Mouse (Mus musculus) retina, postnatal 7 days (tissue): Measurements from ENCODE around the gene Mrpl28.

ENCODE experiments used
- DNase-seq: peaks from one replicate; pipeline ENCODE4 v3.0.0-alpha.2; 2012; ENCODE audit warnings: low read depth, low spot score

Mrpl28 gene

DNA sequence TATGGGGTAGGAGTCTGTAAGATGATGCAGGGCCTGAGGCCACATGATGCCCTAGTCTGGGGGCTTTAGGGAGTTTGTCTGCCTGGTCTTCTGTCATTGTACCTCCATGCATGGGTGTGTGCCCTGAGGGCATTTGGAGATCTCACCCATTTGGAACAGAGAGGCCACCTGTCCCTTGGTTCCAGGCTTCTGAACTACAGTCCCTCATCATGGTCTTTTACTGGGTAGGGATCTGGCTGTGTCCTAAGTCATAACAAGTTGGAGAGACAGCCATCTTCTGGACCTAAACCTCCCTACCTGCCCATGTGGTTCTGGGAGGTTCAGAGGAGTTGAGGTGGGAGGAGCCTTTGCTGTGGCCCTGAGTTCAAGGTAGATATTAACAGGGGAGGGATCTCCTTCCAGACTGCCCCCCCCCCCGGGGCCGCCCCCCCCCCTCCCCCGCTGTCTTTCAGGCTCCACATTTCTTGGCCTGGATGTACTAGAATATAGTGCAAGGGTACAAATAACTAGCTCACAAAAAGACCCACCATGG, 7.3 kb upstream of the Mrpl28 start:
- DNase-seq = no peak

DNA sequence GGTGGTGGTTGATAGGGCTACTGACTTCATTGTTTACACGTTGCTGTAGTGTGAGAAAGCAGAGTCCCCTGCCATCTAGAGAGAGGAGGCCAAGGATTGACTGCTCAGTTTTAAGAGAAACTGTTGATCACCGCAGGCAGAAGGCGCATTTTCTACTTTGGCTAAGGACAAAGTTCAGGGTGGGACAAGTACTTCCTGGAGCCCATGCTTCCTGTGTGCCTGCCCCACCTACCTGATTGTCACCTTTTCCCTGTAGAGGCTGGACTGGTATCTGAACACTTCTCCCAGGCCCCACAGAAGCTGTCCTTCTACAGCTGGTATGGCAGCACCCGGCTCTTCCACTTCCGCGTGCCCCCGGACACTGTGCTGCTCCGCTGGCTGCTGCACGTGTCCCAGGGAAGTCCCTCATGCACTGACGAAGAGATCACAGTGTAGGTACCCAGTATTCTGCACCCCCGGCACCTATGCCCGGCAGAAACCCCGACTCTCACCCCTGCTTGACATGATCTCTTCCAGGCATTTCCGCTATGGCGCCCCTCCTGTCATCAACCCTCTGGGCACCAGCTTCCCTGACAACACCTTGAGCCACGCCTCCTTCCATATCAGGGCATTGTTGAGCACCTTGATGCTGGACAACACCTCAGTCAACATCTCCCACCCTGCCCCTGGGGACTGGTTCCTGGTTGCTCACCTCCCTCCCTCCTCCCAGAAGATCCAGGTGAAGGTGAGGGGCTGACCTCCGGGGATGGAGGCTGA, 6.6 kb upstream of the Mrpl28 start:
- no peak for DNase-seq

DNA sequence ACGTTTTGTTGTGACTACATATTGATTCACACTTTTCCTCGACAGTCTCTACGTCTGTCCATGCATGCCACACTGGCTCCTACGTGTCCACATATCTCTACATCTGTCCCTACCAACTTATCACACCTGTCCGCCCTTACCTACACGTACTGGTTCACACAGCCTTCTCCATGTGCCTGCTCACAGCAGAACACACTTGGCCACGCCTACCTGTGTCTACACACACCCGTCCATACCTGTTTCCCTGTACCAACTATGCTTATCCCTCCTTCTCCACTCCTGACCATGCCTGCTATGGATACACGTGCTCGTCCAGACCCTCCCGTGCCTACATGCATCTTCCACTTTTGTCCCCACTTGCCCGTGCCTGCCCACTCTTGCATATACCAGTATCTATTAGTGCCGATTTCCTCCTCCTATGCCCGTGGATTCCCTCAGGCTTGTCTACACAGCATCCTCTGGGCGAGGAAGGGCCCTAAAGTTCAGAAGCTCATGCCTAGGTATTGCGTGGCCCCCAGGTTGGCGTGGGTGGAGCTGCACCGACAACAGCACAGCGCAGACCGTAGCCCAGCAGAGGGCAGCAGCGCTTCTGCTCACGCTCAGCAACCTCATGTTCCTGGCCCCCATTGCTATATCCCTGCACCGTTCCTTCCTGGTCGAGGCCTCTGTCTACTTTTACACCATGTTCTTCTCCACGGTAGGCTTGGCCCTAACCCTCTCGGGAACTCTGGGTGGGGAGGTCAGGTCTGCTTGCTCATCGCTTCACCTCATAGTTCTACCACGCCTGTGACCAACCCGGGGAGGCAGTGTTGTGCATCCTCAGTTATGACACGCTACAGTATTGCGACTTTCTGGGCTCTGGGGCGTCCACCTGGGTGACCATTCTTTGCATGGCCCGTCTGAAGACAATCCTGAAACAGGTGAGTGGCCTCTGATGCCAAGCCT, 3.3 kb upstream of the Mrpl28 start:
- no peak for DNase-seq

DNA sequence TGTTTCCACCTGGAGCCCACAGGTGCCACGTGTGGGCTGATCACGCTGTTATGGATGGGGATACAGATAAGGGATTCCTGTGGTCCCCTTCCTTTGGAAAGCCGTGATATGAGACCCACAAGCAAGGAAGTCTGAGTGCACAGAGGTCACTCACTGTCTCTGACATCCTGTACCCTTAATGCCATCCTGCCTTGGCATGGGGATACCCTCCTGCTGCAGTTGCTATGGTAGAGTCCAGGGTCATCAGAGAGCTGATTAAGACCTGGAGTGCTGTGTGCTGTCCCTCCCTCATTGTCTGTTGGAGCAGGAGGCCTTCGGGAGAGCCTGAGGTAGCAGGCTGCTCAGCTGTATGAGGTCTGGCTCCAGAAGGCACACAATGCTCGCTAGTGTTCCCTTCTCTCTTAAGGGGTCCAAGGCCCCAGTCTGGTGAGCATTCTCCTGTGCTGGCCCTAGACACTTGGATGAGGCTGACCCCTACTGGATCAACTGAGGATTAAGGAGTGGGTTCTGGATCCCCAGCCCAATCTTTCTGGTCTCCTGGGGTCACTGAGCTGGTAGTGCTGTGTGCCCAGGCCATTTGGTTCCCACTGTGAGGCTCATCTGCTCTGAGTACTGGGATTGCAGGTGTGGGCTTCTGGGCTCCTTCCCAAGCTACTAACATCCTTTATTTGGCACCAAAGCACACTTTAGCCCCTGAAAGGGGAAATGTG, 714 bp upstream of the Mrpl28 start:
- DNase-seq = no peak

DNA sequence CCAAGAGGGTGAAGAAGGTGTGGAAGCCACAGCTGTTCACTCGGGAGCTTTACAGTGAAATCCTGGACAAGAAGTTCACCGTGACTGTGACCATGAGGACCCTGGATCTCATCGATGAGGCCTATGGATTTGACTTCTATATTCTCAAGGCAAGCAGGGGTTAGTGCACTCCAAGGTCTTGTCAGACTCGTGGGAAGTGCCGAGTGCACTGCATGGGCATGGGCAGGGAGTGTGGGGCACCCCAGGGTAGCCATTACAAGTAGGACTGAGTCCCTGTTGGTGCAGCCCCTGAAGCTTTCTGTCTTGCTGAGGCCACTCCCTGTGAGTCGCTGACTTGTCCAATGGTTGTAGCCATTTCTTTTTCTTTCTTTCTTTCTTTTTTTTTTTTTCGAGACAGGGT, 1.3 kb downstream of the Mrpl28 start:
- DNase-seq = no peak

DNA sequence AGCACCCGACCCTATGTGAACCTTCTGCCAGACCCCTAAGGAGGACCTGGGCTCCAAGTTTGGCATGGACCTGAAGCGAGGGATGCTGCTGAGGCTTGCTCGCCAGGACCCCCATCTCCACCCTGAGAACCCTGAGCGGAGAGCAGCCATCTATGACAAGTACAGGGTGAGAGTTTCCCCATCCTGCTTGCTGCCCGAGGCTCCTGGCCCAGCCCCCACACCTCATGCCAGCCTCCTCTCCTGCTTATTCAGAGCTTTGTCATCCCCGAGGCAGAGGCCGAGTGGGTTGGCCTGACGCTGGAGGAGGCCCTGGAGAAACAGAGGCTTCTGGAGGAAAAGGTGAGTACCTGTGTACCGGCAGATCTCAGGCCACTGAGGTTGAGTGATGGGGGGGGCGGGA, 1.9 kb downstream of the Mrpl28 start:
- DNase-seq = no peak

DNA sequence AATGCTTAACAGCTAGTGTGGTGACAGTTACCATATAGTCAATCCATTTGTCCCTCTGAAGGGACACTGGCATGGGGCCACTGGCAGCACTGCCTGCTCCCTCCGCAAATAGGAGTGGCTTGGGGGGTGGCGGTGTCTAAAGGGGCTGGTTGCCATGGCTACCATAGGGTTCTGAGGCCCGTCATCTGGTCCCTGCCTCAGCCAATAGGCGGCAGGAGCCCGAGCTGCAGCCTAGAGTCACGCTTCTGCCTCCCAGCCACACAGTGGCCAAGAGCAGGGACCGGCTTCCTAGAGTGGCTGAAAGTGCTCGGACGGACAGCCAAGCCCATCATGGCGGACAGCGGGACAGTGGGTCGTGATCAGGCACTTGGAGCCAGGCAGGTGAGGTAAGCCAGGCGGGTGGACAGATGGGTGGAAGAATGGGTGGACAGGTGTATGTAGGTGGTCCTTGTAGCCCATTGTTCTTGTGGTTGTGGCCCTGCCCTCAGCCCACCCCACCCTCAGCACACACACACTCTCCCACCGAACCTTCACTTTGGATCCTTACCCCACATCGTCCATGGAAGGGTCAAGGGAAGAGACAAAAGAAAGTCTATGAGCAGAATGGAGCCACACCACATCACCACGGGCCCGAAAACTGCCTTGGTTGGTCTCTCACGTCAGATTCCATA, 7.9 kb downstream of the Mrpl28 start:
- no peak for DNase-seq

DNA sequence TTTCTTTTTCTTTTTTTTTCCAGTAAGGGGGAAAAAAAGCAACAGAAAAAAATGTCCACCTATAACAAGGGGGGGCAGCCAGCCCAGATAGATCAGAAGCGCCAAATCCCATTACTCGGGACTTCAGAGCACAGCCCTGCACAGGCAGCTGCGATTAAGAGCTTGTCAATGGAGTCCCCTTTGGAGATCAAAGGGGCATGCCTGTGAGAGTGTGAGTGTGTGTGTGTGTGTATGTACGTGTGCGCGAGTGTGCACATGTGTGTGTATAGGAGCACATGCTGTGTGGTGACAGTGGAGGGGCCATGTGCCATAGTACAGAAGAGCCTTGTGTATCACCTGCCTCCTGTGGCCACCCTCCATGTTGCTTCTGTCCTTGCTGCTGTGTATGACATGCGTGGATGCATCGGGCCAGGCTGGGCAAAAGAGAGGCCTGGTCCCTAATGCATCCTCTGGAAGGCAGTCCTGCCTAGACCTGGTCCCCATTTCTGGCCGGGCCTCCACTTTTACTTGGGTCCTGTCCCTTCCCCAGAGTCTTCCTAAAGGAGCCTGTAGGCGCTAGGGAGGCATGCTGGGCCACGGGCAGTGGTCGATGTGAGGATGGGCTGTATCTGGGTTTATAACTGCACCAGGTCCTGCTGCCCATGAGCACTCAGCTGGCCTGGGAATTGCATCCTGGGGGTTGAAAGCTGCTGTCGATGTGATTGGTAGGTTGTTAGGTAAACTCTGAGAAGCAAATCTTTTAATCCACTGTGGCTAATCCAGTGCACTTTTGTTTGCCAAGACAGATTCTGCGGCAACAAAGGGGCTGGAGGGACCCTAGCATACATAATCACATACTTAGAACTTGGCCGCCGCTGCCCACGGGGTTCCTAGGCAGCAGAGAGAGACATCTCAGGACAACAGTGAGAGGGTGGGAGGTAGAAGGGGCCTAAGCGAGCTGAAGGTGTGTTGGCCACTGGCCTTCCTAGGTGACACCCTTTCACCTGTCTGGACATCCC, 8.9 kb downstream of the Mrpl28 start:
- DNase-seq = peak; percentile 54

DNA sequence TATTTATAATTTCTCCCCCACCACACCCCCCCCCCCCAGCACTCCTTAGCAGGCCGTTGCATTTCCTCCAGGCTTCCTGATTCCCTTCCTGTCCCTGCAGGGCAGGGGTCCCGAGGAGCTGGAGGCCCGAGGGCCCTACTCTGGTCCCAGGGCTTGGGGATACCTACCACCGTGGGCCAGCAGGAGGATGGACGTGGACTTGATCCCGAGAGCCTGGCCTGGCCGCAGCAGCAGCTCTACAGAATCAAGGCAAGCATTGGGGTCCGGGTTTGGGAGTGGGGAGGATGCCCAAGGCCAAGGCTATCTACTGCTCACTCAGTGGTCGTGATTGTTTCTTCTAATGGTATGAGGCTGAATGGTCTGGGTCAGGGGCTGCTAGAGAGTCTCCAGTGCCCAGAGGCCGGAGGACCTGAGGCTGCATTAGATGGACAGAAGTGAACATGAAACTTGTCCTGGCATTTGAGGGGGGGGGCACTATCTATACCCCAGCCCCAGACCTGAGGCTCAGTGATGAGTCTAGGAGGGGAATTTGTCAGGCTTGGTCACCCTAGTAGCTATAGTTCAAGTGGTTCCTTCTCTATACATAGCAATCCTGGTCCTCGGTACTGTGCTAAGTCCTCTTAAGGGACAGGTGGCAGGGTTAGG, 13.9 kb downstream of the Mrpl28 start:
- no peak for DNase-seq

DNA sequence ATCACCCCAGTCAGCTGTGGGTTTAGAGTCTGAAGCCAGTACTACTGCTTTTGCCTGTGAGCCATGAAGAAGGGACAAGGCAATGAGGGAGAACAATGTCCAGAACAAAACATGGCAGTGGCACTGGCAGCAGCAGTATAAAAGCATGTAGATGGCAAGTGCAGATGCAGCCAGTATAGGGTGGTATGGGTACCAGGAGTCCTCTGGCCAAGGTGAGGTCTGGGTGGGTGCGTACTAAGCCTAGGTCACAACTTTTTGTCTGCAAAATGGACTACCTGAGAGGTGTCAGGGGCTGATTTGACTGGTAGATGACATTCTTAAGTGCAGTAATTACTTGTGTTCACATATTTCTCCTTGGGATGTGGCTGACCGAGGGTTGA, 14.4 kb downstream of the Mrpl28 start:
- no peak for DNase-seq

DNA sequence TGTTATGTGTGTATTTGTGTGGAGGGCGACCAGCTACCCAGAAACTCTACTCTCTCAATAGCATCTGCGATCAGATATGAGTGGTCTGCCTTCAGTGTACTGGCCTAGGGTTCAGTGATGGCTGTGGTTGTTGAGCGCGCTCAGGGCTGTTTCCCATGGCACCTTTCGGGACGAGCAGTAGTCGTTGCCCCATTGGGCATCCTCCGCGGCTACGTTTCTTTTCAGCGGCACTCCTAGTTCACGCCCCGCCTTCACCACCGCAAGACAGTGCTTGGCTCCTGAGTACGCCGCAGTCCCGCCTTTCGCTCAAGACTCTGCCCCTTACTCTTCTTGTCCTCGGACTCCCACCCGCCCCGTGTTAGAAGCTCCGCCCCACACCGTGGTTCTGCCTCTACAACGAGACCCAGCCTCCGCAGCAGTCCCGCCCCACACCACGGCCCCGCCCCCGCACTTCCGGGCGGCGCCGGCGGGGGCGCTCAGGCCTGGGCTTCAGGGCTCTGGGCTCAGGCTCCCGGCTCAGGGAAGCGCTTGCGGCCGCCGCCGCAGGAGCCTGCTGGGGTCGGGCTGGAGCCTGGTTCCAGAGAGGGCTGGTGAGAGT, 15.0 kb downstream of the Mrpl28 start, which contains the start of gene Axin1:
Gene Axin1 (plus strand): TSS at position 450 of the 598 bp plus-strand sequence.
- DNase-seq = peak; percentile 91

DNA sequence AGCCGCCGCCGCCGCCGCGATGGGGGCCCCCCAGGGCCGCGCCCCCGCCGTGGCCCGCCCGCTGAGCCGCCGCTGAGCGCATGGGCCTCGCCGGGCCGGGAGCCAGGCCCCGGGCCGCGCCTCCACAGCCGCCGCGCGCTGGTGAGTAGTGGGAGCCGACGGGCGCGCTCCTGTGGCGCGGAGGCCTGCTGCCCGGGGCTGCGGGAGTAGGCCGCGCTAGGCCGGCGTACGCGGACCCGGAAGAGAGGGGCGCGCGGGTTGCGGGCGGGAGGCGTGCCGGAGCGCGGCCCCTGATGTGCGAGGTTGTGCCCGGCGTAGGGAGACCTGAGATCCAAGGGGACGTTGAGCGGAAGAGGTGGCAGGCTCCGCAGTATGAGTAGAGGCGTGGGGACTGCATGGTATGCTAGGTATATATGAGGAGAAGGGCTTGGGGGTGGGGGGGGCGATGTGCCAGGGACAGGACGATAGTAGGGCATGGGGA, 15.6 kb downstream of the Mrpl28 start:
- peak; percentile 41 for DNase-seq

DNA sequence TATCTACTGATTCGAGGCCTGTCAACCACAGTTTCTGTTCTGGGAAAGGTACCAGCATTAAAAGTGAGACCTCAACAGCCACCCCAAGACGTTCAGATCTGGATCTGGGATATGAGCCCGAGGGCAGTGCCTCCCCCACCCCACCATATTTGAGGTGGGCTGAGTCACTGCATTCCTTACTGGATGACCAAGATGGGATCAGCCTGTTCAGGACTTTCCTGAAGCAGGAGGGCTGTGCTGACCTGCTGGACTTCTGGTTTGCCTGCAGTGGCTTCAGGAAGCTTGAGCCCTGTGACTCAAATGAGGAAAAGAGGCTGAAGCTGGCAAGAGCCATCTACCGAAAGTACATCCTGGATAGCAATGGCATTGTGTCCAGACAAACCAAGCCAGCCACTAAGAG, 19.5 kb downstream of the Mrpl28 start:
- no peak for DNase-seq

DNA sequence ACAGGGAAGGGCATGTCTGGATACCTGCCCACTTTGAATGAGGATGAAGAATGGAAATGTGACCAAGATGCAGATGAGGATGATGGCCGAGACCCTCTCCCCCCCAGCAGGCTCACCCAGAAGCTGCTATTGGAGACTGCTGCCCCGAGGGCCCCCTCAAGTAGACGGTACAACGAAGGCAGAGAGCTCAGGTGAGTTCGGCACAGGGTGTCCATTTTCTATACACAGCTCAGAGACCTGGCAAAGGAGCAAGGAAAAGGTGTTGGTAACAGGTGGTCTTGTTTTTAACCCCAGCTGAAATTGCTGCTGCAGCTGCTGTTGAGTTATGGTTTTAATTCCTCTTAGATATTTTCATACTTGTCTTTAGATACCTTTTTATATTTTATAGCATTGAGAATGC, 20.1 kb downstream of the Mrpl28 start:
- DNase-seq = no peak

DNA sequence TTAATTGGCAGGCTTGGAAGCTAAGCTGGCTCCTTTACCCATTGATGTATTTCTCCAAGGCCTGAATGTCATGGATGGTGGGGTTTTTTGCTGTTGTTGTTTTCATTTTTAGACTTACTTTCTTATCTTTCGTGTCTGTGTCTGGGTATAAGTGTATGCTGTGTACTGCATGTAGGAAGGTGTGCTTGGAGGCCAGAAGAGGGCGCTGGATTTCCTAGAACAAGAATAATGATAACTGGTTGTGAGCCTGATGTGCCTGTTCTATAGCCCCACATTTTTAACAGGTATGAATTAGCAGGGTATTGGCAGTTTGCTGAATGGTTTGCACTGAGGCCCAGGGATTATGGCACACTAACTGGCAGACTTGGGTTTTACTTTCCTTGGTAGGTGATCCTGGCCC, 25.8 kb downstream of the Mrpl28 start:
- no peak for DNase-seq

DNA sequence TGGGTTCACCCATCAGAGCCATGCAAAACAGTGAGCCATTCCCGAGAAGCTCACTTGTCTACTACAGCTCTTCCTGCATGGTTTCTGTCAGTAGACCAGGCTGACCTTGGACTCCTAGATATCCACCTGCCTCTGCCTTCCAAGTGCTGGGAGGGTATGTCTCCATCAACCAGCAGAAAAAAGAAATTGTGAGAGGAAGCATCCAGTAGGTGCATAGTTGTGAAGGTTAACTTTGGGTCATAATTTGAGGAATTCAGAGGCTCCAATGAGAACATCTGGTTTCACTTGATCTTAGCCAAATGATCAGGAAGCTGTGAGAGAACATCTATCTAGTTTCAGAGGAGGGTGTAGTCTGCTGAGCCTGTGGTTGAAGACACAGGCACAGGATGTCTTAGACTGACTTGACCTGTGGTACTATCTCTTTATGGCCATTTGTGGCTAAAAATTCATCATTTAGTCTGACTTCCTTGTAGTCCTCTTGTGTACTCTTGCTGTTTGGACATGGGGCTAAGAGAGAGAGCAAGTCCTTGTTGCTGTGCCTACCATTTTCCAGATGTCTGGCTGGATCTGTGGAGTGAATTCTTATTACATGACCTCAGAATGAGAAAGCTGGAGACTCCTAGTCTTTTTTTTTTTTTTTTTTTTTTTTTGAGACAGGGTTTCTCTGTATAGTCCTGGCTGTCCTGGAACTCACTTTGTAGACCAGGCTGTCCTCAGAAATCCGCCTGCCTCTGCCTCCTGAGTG, 28.8 kb downstream of the Mrpl28 start:
- DNase-seq = no peak

DNA sequence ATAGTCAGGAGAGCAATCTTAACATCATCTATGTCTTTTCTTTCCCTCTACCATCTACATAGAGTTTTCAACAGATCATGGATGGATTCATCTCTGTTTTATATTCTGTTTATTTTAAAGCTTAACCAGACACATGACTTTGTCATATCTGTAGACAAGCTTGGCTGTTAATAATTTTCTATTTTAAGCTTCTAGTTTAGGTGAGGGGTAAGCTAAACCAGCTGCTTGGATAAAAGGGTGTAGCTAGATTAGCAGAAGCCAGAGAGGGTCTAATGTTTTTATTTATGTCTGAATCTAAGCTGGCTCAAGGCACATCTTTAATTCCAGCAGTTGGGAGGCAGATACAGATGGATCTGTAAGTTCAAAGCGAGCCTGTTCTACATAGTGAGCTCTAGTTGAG, 39.4 kb downstream of the Mrpl28 start:
- DNase-seq = no peak

DNA sequence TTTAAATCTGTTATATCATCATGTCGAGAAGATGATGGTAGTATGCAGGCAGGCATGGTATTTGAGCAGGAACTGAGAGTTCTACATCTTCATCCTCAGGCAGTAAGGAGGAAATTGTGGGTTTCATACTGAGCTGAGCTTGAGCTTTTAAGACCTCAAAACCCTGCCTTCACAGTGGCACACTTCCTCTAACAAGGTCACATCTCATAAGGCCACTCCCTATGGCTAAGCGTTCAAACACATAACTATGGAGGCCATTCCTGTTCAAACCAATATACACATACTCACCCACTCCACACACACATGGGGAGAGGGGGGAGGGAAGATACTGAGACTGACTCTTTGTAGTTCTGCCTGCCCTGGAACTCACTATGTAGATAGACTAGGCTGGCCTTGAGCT, 44.7 kb downstream of the Mrpl28 start:
- DNase-seq = no peak
